In the genomic region with DNA sequence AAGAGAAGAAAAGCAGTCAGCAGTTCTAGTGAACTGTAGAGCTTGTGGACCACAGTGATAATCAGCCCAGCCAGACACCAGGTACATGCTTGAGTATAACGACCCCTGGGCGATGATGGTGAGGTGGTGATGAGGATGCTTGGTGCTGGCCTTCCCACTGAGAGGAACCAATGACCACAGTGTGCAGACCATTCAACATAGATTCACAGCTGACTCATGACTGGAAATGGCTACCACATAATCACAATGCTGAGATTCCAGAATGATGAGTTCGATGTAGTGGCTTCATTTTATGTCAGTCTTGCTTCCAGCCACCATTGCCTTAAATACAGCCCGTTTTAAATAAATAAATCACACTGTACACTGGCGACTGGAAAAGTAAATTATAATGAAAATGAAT, we compare ENCODE assay signal across 26 mouse cellular contexts.
"Had no signal": no experiment of that assay in that cellular context is flagged by ENCODE, and none has a peak within 500 bp of the region (broad histone marks: within the 10 kb centered on the region; RNA-seq: fewer than 3 reads in every experiment).

No protein-coding gene starts in this region.

- H3K9me3 ChIP-seq: heart, embryonic 13.5 days; heart, embryonic 15.5 days; hindbrain, embryonic 13.5 days; hindbrain, embryonic 15.5 days; kidney, embryonic 15.5 days; limb, embryonic 13.5 days; limb, embryonic 15.5 days; liver, embryonic 12.5 days had no signal

- ATAC-seq: intestine, embryonic 16.5 days; liver, embryonic 12.5 days had no signal

- H3K27ac ChIP-seq: heart, adult 2 months; heart, embryonic 13.5 days; heart, embryonic 15.5 days; hindbrain, embryonic 13.5 days; hindbrain, embryonic 15.5 days; kidney, embryonic 15.5 days; kidney, postnatal 0 days; limb, embryonic 13.5 days; limb, embryonic 15.5 days; liver, embryonic 12.5 days; liver, embryonic 14.5 days had no signal

- DNase-seq: gastrocnemius, postnatal 14 days; gastrocnemius, postnatal 36 days; heart, adult 11 months; heart, adult 2 months; heart, postnatal 14 days; heart, postnatal 36 days; kidney, adult 11 months; kidney, adult 2 months; kidney, adult 9 months; kidney, postnatal 14 days; kidney, postnatal 36 days; layer of hippocampus, adult 9-11 months; layer of hippocampus, postnatal 36 days; left cerebral cortex, postnatal 4 days had no signal

- H3K4me2 ChIP-seq: heart, embryonic 11.5 days; heart, embryonic 13.5 days; heart, embryonic 15.5 days; hindbrain, embryonic 13.5 days; hindbrain, embryonic 15.5 days; kidney, embryonic 15.5 days; limb, embryonic 13.5 days; limb, embryonic 15.5 days; liver, embryonic 12.5 days had no signal

- H3K4me1 ChIP-seq: heart, embryonic 13.5 days; heart, embryonic 15.5 days; hindbrain, embryonic 13.5 days; hindbrain, embryonic 15.5 days; kidney, embryonic 15.5 days; limb, embryonic 13.5 days; limb, embryonic 15.5 days; liver, embryonic 12.5 days had no signal

- H3K4me3 ChIP-seq: heart, adult 2 months; heart, embryonic 13.5 days; heart, embryonic 15.5 days; hindbrain, embryonic 13.5 days; hindbrain, embryonic 15.5 days; kidney, embryonic 15.5 days; limb, embryonic 13.5 days; limb, embryonic 15.5 days; liver, embryonic 12.5 days had no signal

- H3K36me3 ChIP-seq: heart, embryonic 13.5 days; heart, embryonic 15.5 days; hindbrain, embryonic 13.5 days; hindbrain, embryonic 15.5 days; kidney, embryonic 15.5 days; limb, embryonic 13.5 days; limb, embryonic 15.5 days; liver, embryonic 12.5 days had no signal

- H3K9ac ChIP-seq: heart, embryonic 13.5 days; heart, embryonic 15.5 days; hindbrain, embryonic 13.5 days; hindbrain, embryonic 15.5 days; kidney, embryonic 15.5 days; limb, embryonic 13.5 days; limb, embryonic 15.5 days; liver, embryonic 12.5 days; liver, embryonic 14.5 days had no signal

- H3K27me3 ChIP-seq: heart, embryonic 13.5 days; heart, embryonic 15.5 days; hindbrain, embryonic 13.5 days; hindbrain, embryonic 15.5 days; kidney, embryonic 15.5 days; limb, embryonic 13.5 days; limb, embryonic 15.5 days; liver, embryonic 12.5 days had no signal
